Mouse (Mus musculus) forebrain, embryonic 16.5 days (tissue): Measurements from ENCODE around the gene Chrdl2. TPM values are rescaled to one million over a fixed set of nuclear protein-coding genes. Genes with fewer than 3 reads are reported as not detected.
"Not testable (repeated sequence)": the region's sequence is repeated elsewhere in the genome, so short reads cannot be mapped to it uniquely, and the experiment has no call there.

Experiments used
- ATAC-seq: fragments of 200-750 bp; cut with Nextera tagmentation; 2 replicates; pipeline ENCODE4 v1.8.0; 2017; ENCODE audit warnings: mild to moderate bottlenecking, moderate library complexity
- H3K27ac ChIP-seq: fragments of 300-500 bp; sonication (generic); 2 replicates; pipeline ENCODE4 v1.5.1; 2014; ENCODE audit warnings: low read length, control low read depth
- H3K27me3 ChIP-seq: fragments of 300-500 bp; sonication (generic); replicated peaks from 2 replicates; pipeline ENCODE4 v1.6.1; 2014; ENCODE audit warnings: low read length; ENCODE audit not compliant: control insufficient read depth, insufficient read depth
- H3K36me3 ChIP-seq: fragments of 300-500 bp; sonication (generic); 2 replicates; pipeline ENCODE4 v1.6.1; 2014; ENCODE audit not compliant: control insufficient read depth, insufficient read depth
- H3K4me1 ChIP-seq: fragments of 300-500 bp; sonication (generic); replicated peaks from 2 replicates; pipeline ENCODE4 v1.6.1; 2014; ENCODE audit warnings: low read length; ENCODE audit not compliant: control insufficient read depth, insufficient read depth
- H3K4me2 ChIP-seq: fragments of 300-500 bp; sonication (generic); 2 replicates; pipeline ENCODE4 v1.6.1; 2014; ENCODE audit warnings: mild to moderate bottlenecking, low read length, control low read depth
- H3K4me3 ChIP-seq: fragments of 300-500 bp; sonication (generic); replicated peaks from 2 replicates; pipeline ENCODE4 v1.5.1; 2014; ENCODE audit warnings: mild to moderate bottlenecking, low read length, control low read depth
- H3K9ac ChIP-seq: fragments of 300-500 bp; sonication (generic); replicated peaks from 2 replicates; pipeline ENCODE4 v1.6.1; 2014; ENCODE audit warnings: low read depth, low read length, control low read depth
- H3K9me3 ChIP-seq: fragments of 300-500 bp; sonication (generic); 2 replicates; pipeline ENCODE4 v1.6.1; 2016; ENCODE audit warnings: low read length; ENCODE audit not compliant: control insufficient read depth
- WGBS: fragments of 180-500 bp; shearing (Covaris S2); extraction: QIAGEN DNeasy Blood & Tissue Kit; methylation state at CpG from one replicate; pipeline ENCODE4 v1.1.7; 2014; 5-methylcytosine and 5-hydroxymethylcytosine counted together
- polyA plus RNA-seq: library from polyadenylated mRNA; unstranded; fragments of >200 nt; fragmentation: Nextera tagmentation; extraction: Ambion mirVana; gene quantifications from 2 replicates; pipeline ENCODE4 v1.2.1, GENCODE M21; 2015

Chrdl2 gene
- polyA plus RNA-seq, 1 experiment from 2014 or later, result 0.30 TPM

DNA sequence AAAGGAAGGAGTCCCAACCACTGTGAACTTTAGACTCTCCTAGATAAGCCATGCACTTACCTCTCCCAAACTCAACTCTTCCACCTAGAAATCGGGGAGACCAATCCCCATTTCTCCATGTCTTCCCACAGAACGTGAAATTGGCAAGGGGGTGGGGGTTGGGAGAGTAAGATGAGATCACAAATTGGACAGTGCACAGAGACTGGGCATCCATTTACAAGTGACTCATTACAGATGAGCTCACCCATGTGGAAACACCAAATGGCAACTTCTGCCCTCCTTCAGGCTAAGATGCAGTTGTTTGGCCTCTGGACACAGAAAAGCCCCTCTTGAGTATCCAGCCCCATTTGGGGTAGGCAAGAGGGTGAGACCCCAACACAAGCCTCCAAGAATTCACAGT is 40.5 kb downstream of the Chrdl2 start:
- no peak overlapping the region for H3K4me3 ChIP-seq
- H3K4me2 ChIP-seq, result no peak overlapping the region
- no peaks in the 10 kb centered on the region for H3K9me3 ChIP-seq
- H3K4me1 ChIP-seq, result no peaks in the 10 kb centered on the region
- H3K9ac ChIP-seq, result no peak overlapping the region
- no peak for ATAC-seq
- H3K27ac ChIP-seq, result no peak overlapping the region
- no peaks in the 10 kb centered on the region for H3K27me3 ChIP-seq
- H3K36me3 ChIP-seq, result no peaks in the 10 kb centered on the region
- WGBS, result 86% methylated on average over 2 of the region's 2 CpGs

GRCm38 (mm10) chr7:100051904-100052303 is 45.9 kb downstream of the Chrdl2 start:
- Histone ChIP-seq H3K27me3 (no peaks in the 10 kb centered on the region), H3K36me3 (no peaks in the 10 kb centered on the region), H3K9me3 (no peaks in the 10 kb centered on the region), H3K4me2 (no peak overlapping the region), H3K9ac (no peak overlapping the region), H3K27ac (no peak overlapping the region), H3K4me1 (no peaks in the 10 kb centered on the region), H3K4me3 (no peak overlapping the region)
- 52% methylated on average over 4 of the region's 4 CpGs for WGBS
- no peak for ATAC-seq

DNA sequence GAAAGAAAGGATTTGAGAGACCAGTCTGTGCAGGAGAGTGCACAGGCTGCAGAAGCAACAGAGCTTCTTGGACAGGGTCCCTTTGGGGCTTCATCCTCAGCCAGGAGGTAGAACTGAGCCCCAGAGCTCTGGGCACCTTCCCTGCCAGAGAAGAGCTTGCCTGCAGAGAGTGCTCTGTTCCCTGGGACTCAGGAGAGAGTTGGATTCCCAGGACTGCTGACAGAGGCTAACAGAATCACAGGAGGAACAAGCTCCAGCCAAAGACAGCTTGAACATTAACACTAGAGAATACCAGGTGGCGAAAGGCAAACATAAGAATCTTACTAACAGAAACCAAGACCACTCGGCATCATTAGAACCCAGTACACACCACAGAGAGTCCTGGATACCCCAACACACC is 47.0 kb downstream of the Chrdl2 start:
- H3K4me1 ChIP-seq, H3K27me3 ChIP-seq, H3K9ac ChIP-seq, H3K9me3 ChIP-seq, H3K27ac ChIP-seq, H3K4me3 ChIP-seq, H3K4me2 ChIP-seq, H3K36me3 ChIP-seq, ATAC-seq: not testable (repeated sequence)
- 87% methylated on average over 2 of the region's 2 CpGs for WGBS

- Histone ChIP-seq H3K36me3 (no peaks in the 10 kb centered on the region), H3K9ac (no peak overlapping the region), H3K4me3 (no peak overlapping the region), H3K27me3 (no peaks in the 10 kb centered on the region), H3K9me3 (peaks cover 2% of the 10 kb centered on the region; the same call in 1 of the 2 replicates), H3K4me1 (no peaks in the 10 kb centered on the region), H3K27ac (no peak overlapping the region), H3K4me2 (no peak overlapping the region)
- ATAC-seq, result no peak
- WGBS, result 86% methylated on average over 2 of the region's 2 CpGs
These were observed 68.0 kb downstream of the Chrdl2 start for GRCm38 (mm10) chr7:100073959-100074358.

DNA sequence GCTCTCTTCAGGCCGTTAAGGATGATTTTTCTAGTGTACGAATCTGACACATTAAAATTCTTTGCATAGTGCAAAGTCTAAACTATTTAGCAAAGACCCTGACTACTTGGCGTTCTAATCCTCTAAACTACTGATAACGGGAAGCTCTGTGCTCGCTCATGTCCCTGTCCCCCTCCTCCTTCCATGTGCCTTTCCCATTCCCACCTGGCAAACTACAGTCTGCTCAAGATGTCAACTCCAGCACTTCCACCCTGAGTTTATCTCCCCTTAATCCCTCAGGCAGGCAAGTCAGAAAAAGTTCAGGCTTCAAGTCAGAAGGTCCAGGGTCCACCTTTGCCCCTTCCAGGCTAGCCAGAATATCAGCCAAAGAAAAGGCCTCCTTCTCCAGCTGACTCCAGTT is 70.3 kb downstream of the Chrdl2 start:
- no peak overlapping the region for H3K4me3 ChIP-seq
- no peak overlapping the region for H3K9ac ChIP-seq
- H3K9me3 ChIP-seq, result peaks cover 2% of the 10 kb centered on the region; the same call in 1 of the 2 replicates
- no peaks in the 10 kb centered on the region for H3K27me3 ChIP-seq
- no peaks in the 10 kb centered on the region for H3K4me1 ChIP-seq
- no peak overlapping the region for H3K27ac ChIP-seq
- H3K4me2 ChIP-seq, result no peak overlapping the region
- no peak for ATAC-seq
- H3K36me3 ChIP-seq, result 0 out of 2 replicates have a peak, but pooled peaks cover 3% of the 10 kb centered on the region
- 85% methylated on average over 5 of the region's 5 CpGs for WGBS

DNA sequence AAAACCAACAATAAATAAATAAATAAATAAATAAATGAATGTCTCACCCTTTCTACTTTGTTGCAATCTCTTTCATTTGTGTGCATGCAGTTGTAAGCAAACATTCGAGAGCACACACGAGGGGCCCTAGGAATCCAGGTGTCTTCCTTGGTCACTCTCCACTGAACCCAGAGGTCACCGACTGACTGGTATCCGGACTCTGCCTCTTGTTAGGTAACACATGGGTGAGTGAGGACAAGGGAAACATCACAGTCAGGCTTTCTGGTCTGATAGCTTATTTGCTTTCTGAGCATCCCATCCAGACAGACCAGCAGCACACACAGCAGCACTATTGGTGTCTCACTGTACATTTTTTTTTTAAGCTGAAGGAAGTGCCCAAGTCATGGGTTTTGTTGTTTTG is 71.1 kb downstream of the Chrdl2 start:
- H3K27ac ChIP-seq, result no peak overlapping the region
- ATAC-seq, result no peak
- 0 out of 2 replicates have a peak, but pooled peaks cover 3% of the 10 kb centered on the region for H3K36me3 ChIP-seq
- no peak overlapping the region for H3K4me3 ChIP-seq
- H3K4me2 ChIP-seq, result no peak overlapping the region
- no peaks in the 10 kb centered on the region for H3K4me1 ChIP-seq
- no peaks in the 10 kb centered on the region for H3K27me3 ChIP-seq
- H3K9me3 ChIP-seq, result peaks cover 2% of the 10 kb centered on the region; the same call in 1 of the 2 replicates
- H3K9ac ChIP-seq, result no peak overlapping the region
- WGBS, result 93% methylated on average over 4 of the region's 4 CpGs

- Histone ChIP-seq H3K4me2 (no peak overlapping the region), H3K9me3 (no peaks in the 10 kb centered on the region), H3K27ac (no peak overlapping the region), H3K27me3 (no peaks in the 10 kb centered on the region), H3K4me1 (no peaks in the 10 kb centered on the region), H3K36me3 (peaks cover 10% of the 10 kb centered on the region), H3K9ac (no peak overlapping the region), H3K4me3 (no peak overlapping the region)
- 57% methylated on average over 12 of the region's 12 CpGs for WGBS
- no peak for ATAC-seq
These were observed 74.3 kb downstream of the Chrdl2 start for GRCm38 (mm10) chr7:100080087-100080781.

GRCm38 (mm10) chr7:100082836-100083235 is 76.9 kb downstream of the Chrdl2 start:
- Histone ChIP-seq H3K36me3 (peaks cover 19% of the 10 kb centered on the region), H3K9ac (no peak overlapping the region), H3K27ac (no peak overlapping the region), H3K9me3 (no peaks in the 10 kb centered on the region), H3K4me3 (no peak overlapping the region), H3K4me1 (no peaks in the 10 kb centered on the region), H3K4me2 (no peak overlapping the region), H3K27me3 (no peaks in the 10 kb centered on the region)
- WGBS, result 95% methylated on average over 6 of the region's 6 CpGs
- no peak for ATAC-seq

GRCm38 (mm10) chr7:100083812-100084211 is 77.8 kb downstream of the Chrdl2 start:
- Histone ChIP-seq H3K4me1 (no peaks in the 10 kb centered on the region), H3K27ac (no peak overlapping the region), H3K4me3 (no peak overlapping the region), H3K9ac (no peak overlapping the region), H3K9me3 (no peaks in the 10 kb centered on the region), H3K36me3 (peaks cover 19% of the 10 kb centered on the region), H3K4me2 (no peak overlapping the region), H3K27me3 (no peaks in the 10 kb centered on the region)
- WGBS, result 82% methylated on average over 6 of the region's 6 CpGs
- no peak for ATAC-seq
